Mouse (Mus musculus) CD8-positive naive resting alpha-beta T cell, adult 57 days (primary cell): ENCODE results near the gene Gm6205. TPM values are rescaled to one million over a fixed set of nuclear protein-coding genes. Genes with fewer than 3 reads are reported as not detected.

Source experiments
- total RNA-seq: library from RNA; stranded (reverse); gene quantifications from one replicate; pipeline ENCODE4 v1.2.4, GENCODE M21; 2023

Gene Gm6205
- not detected for total RNA-seq

GRCm38 (mm10) chr5:94648082-94648481 is at the start of gene Gm6205:
Gene Gm6205 (plus strand): TSS chr5:94648382.

DNA sequence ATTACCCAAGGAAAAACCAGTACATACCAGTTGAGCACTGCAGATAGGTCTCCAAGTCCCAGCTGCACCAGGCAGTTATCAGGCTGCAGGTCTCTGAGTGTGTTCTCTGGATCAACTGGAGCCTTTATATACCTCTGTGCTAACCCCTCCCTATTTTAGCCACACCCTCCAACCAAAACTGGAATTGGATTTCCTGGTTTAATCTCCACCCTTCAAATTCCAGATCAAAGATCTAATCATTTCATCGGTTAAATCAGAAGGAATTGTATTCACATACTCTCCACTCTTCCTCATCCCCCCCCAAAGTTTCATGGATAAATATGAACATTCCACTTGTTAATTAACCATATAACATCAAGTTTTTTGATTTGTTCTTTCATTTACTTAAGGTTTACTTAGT is 31.9 kb upstream of the Gm6205 start, which contains the start of gene Gm3147:
Gene Gm3147 (minus strand): TSS at position 101 of the 400 bp plus-strand sequence.

DNA sequence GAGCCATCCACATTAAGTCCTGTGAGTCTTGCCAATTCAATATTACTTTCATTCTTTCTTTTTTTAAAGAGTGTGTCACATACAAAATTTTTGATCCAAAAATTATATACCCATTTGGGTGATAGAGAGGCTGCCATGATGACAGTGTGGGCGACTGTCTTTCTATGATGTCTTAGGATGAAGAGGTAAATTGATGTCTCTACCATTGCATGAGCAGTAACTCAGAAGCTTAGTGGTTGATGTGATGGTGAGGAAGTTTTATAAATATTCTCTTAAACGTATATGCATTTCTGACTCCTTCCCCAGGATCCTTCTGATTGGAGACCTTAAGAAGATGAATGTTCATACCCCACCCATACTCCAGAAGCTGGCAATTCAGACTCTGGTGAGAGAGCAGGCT is 24.5 kb upstream of the Gm6205 start, which contains the start of gene Gm6509:
Gene Gm6509 (plus strand): TSS at position 301 of the 400 bp plus-strand sequence.

Other genes starting within 250 kb of the Gm6205 start
- gene Gm7682, start 202.6 kb upstream of the Gm6205 start, total RNA-seq, result not detected
- gene Gm3139, start 122.1 kb upstream of the Gm6205 start, total RNA-seq, result not detected
- gene Gm3147, start 32.0 kb upstream of the Gm6205 start, total RNA-seq, result not detected
- not detected for gene Gm6509, start 24.4 kb upstream of the Gm6205 start, total RNA-seq
- gene Gm3183, start 217.1 kb downstream of the Gm6205 start, total RNA-seq, result not detected